Mouse (Mus musculus): ENCODE data around the gene Rgs1. TPM values are rescaled to one million over a fixed set of nuclear protein-coding genes. Genes with fewer than 3 reads are reported as not detected.

Gene Rgs1
- polyA plus RNA-seq, 1 experiment from 2014 or later, result 2.8 TPM

- Histone ChIP-seq H3K4me3 (ENCODE audit: low read depth, low read length) (no peak overlapping the region), H3K36me3 (replicated peaks; ENCODE audit: insufficient read depth, low read length) (no peaks in the 10 kb centered on the region), H3K9ac (replicated peaks) (no peak overlapping the region), H3K27ac (ENCODE audit: low read depth) (peak overlapping the region; percentile 16; the same call in 1 of the 2 replicates), H3K4me2 (ENCODE audit: low read depth, low read length) (no peak overlapping the region), H3K9me3 (ENCODE audit: low read length) (no peaks in the 10 kb centered on the region), H3K4me1 (ENCODE audit: insufficient read depth) (no peaks in the 10 kb centered on the region), H3K27me3 (ENCODE audit: insufficient read depth, low read length) (no peaks in the 10 kb centered on the region)
- ATAC-seq (no peak), DNase-seq (no peak)
- TF ChIP-seq EP300 (IDR thresholded peaks at IDR 0.05; ENCODE audit: low read depth) (no peak), CTCF (IDR thresholded peaks at IDR 0.05; ENCODE audit: low read depth) (no peak)
- 54% methylated on average over 3 of the region's 3 CpGs for WGBS (ENCODE audit: insufficient replicate concordance)
Observed at GRCm38 (mm10) chr1:144267471-144268470, 18.7 kb upstream of the Rgs1 start.

- no peaks in the 10 kb centered on the region for H3K36me3 ChIP-seq (replicated peaks; ENCODE audit: insufficient read depth, low read length)
- no peak overlapping the region for H3K27ac ChIP-seq (ENCODE audit: low read depth)
- TF ChIP-seq CTCF (IDR thresholded peaks at IDR 0.05; ENCODE audit: low read depth), result no peak
- no peak for TF ChIP-seq EP300 (IDR thresholded peaks at IDR 0.05; ENCODE audit: low read depth)
- no peaks in the 10 kb centered on the region for H3K9me3 ChIP-seq (ENCODE audit: low read length)
- no peaks in the 10 kb centered on the region for H3K27me3 ChIP-seq (ENCODE audit: insufficient read depth, low read length)
- H3K4me2 ChIP-seq (ENCODE audit: low read depth, low read length), result no peak overlapping the region
- DNase-seq (no peak), ATAC-seq (no peak)
- no peak overlapping the region for H3K4me3 ChIP-seq (ENCODE audit: low read depth, low read length)
- 84% methylated on average over 3 of the region's 3 CpGs for WGBS (ENCODE audit: insufficient replicate concordance)
- no peaks in the 10 kb centered on the region for H3K4me1 ChIP-seq (ENCODE audit: insufficient read depth)
- H3K9ac ChIP-seq (replicated peaks), result no peak overlapping the region
Observed at GRCm38 (mm10) chr1:144264000-144264399, 15.0 kb upstream of the Rgs1 start.

- TF ChIP-seq EP300 (IDR thresholded peaks at IDR 0.05; ENCODE audit: low read depth), result no peak
- TF ChIP-seq CTCF (IDR thresholded peaks at IDR 0.05; ENCODE audit: low read depth), result no peak
- Histone ChIP-seq H3K4me1 (ENCODE audit: insufficient read depth) (no peaks in the 10 kb centered on the region), H3K9me3 (ENCODE audit: low read length) (no peaks in the 10 kb centered on the region), H3K9ac (replicated peaks) (no peak overlapping the region), H3K27ac (ENCODE audit: low read depth) (no peak overlapping the region), H3K27me3 (ENCODE audit: insufficient read depth, low read length) (no peaks in the 10 kb centered on the region), H3K4me2 (ENCODE audit: low read depth, low read length) (no peak overlapping the region), H3K36me3 (replicated peaks; ENCODE audit: insufficient read depth, low read length) (no peaks in the 10 kb centered on the region), H3K4me3 (ENCODE audit: low read depth, low read length) (no peak overlapping the region)
- no peak for DNase-seq
- no peak for ATAC-seq
Observed at GRCm38 (mm10) chr1:144262008-144262407, 13.0 kb upstream of the Rgs1 start.

GRCm38 (mm10) chr1:144258779-144259178 lies 9.7 kb upstream of the Rgs1 start:
- 46% methylated on average over 3 of the region's 3 CpGs for whole genome bisulfite sequencing (ENCODE audit: insufficient replicate concordance)
- DNase-seq, result no peak
- Histone ChIP-seq H3K9me3 (ENCODE audit: low read length) (no peaks in the 10 kb centered on the region), H3K27ac (ENCODE audit: low read depth) (no peak overlapping the region), H3K4me2 (ENCODE audit: low read depth, low read length) (no peak overlapping the region), H3K27me3 (ENCODE audit: insufficient read depth, low read length) (no peaks in the 10 kb centered on the region), H3K9ac (replicated peaks) (no peak overlapping the region), H3K4me1 (ENCODE audit: insufficient read depth) (no peaks in the 10 kb centered on the region), H3K4me3 (ENCODE audit: low read depth, low read length) (no peak overlapping the region), H3K36me3 (replicated peaks; ENCODE audit: insufficient read depth, low read length) (no peaks in the 10 kb centered on the region)
- no peak for TF ChIP-seq EP300 (IDR thresholded peaks at IDR 0.05; ENCODE audit: low read depth)
- no peak for TF ChIP-seq CTCF (IDR thresholded peaks at IDR 0.05; ENCODE audit: low read depth)
- ATAC-seq, result no peak

- Histone ChIP-seq H3K9me3 (ENCODE audit: low read length) (no peaks in the 10 kb centered on the region), H3K4me1 (ENCODE audit: insufficient read depth) (no peaks in the 10 kb centered on the region), H3K9ac (replicated peaks) (no peak overlapping the region), H3K27me3 (ENCODE audit: insufficient read depth, low read length) (no peaks in the 10 kb centered on the region), H3K4me3 (ENCODE audit: low read depth, low read length) (no peak overlapping the region), H3K36me3 (replicated peaks; ENCODE audit: insufficient read depth, low read length) (no peaks in the 10 kb centered on the region), H3K4me2 (ENCODE audit: low read depth, low read length) (no peak overlapping the region), H3K27ac (ENCODE audit: low read depth) (no peak overlapping the region)
- WGBS (ENCODE audit: insufficient replicate concordance), result 50% methylated on average over 2 of the region's 2 CpGs
- DNase-seq (no peak), ATAC-seq (no peak)
- TF ChIP-seq CTCF (IDR thresholded peaks at IDR 0.05; ENCODE audit: low read depth) (no peak), EP300 (IDR thresholded peaks at IDR 0.05; ENCODE audit: low read depth) (no peak)
Observed at GRCm38 (mm10) chr1:144256556-144257331, 7.7 kb upstream of the Rgs1 start.

GRCm38 (mm10) chr1:144248206-144248605 lies 836 bp downstream of the Rgs1 start:
- H3K4me3 ChIP-seq (ENCODE audit: low read depth, low read length), result no peak overlapping the region
- H3K9ac ChIP-seq (replicated peaks), result no peak overlapping the region
- no peak for DNase-seq
- no peak overlapping the region for H3K4me2 ChIP-seq (ENCODE audit: low read depth, low read length)
- H3K36me3 ChIP-seq (replicated peaks; ENCODE audit: insufficient read depth, low read length), result no peaks in the 10 kb centered on the region
- no peak for ATAC-seq
- WGBS (ENCODE audit: insufficient replicate concordance), result 72% methylated on average over 3 of the region's 3 CpGs
- H3K27me3 ChIP-seq (ENCODE audit: insufficient read depth, low read length), result no peaks in the 10 kb centered on the region
- no peaks in the 10 kb centered on the region for H3K9me3 ChIP-seq (ENCODE audit: low read length)
- H3K27ac ChIP-seq (ENCODE audit: low read depth), result no peak overlapping the region
- TF ChIP-seq CTCF (IDR thresholded peaks at IDR 0.05; ENCODE audit: low read depth) (no peak), EP300 (IDR thresholded peaks at IDR 0.05; ENCODE audit: low read depth) (no peak)
- H3K4me1 ChIP-seq (ENCODE audit: insufficient read depth), result no peaks in the 10 kb centered on the region

All from liver, postnatal 0 days (tissue).